Mouse (Mus musculus) CD4-positive naive resting alpha-beta T cell, adult 57 days (primary cell): ENCODE measurements around the gene Asprv1. TPM values are rescaled to one million over a fixed set of nuclear protein-coding genes. Genes with fewer than 3 reads are reported as not detected.

ENCODE experiments used
- total RNA-seq: library from RNA; stranded (reverse); gene quantifications from one replicate; pipeline ENCODE4 v1.2.4, GENCODE M21; 2023

Gene Asprv1
- total RNA-seq: 1.0 TPM

GRCm38 (mm10) chr6:86627946-86628345, at the start of gene Asprv1:
Gene Asprv1, plus strand, starts transcription at chr6:86628164.

GRCm38 (mm10) chr6:86668580-86669239, 40.7 kb downstream of the Asprv1 start, which contains the start of gene Mxd1:
Gene Mxd1, minus strand, starts transcription at chr6:86669161.

Other genes starting within 250 kb of the Asprv1 start
- gene Pcyox1, start 231.0 kb upstream of the Asprv1 start, total RNA-seq: 8.6 TPM
- gene Tia1, start 223.9 kb upstream of the Asprv1 start, total RNA-seq: 68.8 TPM
- 4.8 TPM for gene Gm44790, start 201.5 kb upstream of the Asprv1 start, total RNA-seq
- gene C87436, start 189.8 kb upstream of the Asprv1 start, total RNA-seq: 41.8 TPM
- gene Pcbp1, start 101.8 kb upstream of the Asprv1 start, total RNA-seq: 239 TPM
- gene Mxd1, start 41.0 kb downstream of the Asprv1 start, total RNA-seq: 56.9 TPM
- gene Snrnp27, start 56.4 kb downstream of the Asprv1 start, total RNA-seq: 40.2 TPM
- gene Gmcl1, start 105.2 kb downstream of the Asprv1 start, total RNA-seq: 32.1 TPM
- gene Anxa4, start 165.4 kb downstream of the Asprv1 start, total RNA-seq: 4.2 TPM
- 217 TPM for gene Aak1, start 221.4 kb downstream of the Asprv1 start, total RNA-seq